Mouse (Mus musculus) bone marrow, adult 2 months (tissue): ENCODE data around the gene Timm13. TPM values are rescaled to one million over a fixed set of nuclear protein-coding genes. Genes with fewer than 3 reads are reported as not detected.

ENCODE experiments used
- H3K27ac ChIP-seq: fragments of 200-500 bp; 2 replicates; pipeline ENCODE4 v1.5.1; 2012; ENCODE audit warnings: low read depth, mild to moderate bottlenecking, control low read depth, inconsistent platforms, low read length; ENCODE audit not compliant: control insufficient read depth, poor library complexity, insufficient read depth
- H3K4me1 ChIP-seq: fragments of 200-500 bp; 2 replicates; pipeline ENCODE4 v1.6.1; 2011; ENCODE audit warnings: low read length; ENCODE audit not compliant: control insufficient read depth, insufficient read depth
- H3K4me3 ChIP-seq: fragments of 200-500 bp; replicated peaks from 2 replicates; pipeline ENCODE3; 2011; ENCODE audit warnings: mild to moderate bottlenecking, low read depth, low read length, control low read depth; ENCODE audit not compliant: control insufficient read depth
- CTCF ChIP-seq: fragments of 200-500 bp; IDR thresholded peaks from 2 replicates; pipeline ENCODE4 v1.5.1; 2011; ENCODE audit warnings: low read length, control low read depth; ENCODE audit not compliant: control insufficient read depth, insufficient read depth
- POLR2A ChIP-seq: fragments of 200-500 bp; IDR thresholded peaks from 2 replicates; pipeline ENCODE4 v1.6.1; 2011; ENCODE audit warnings: low read depth, mild to moderate bottlenecking, control low read depth, low read length, borderline replicate concordance; ENCODE audit not compliant: control insufficient read depth
- WGBS: fragments of 180-500 bp; shearing (Covaris S2); methylation state at CpG from one replicate; pipeline ENCODE4 v1.1.7; 2018; 5-methylcytosine and 5-hydroxymethylcytosine counted together
- polyA plus RNA-seq: library from polyadenylated mRNA; stranded (reverse); fragments of >200 nt; gene quantifications from 2 replicates; pipeline ENCODE4 v1.2.4, GENCODE M21; 2011; ENCODE audit warnings: low replicate concordance; ENCODE audit not compliant: missing spikeins, insufficient read depth, insufficient read length

Timm13 gene
- polyA plus RNA-seq, 1 experiment = 118 TPM

GRCm38 (mm10) chr10:80915736-80916135 is 15.0 kb upstream of the Timm13 start:
- TF ChIP-seq CTCF = no peak
- no peak for TF ChIP-seq POLR2A
- no peak overlapping the region for H3K4me3 ChIP-seq
- H3K27ac ChIP-seq = no peak overlapping the region
- H3K4me1 ChIP-seq = peaks cover 11% of the 10 kb centered on the region
- WGBS = 78% methylated on average over 4 of the region's 4 CpGs

DNA sequence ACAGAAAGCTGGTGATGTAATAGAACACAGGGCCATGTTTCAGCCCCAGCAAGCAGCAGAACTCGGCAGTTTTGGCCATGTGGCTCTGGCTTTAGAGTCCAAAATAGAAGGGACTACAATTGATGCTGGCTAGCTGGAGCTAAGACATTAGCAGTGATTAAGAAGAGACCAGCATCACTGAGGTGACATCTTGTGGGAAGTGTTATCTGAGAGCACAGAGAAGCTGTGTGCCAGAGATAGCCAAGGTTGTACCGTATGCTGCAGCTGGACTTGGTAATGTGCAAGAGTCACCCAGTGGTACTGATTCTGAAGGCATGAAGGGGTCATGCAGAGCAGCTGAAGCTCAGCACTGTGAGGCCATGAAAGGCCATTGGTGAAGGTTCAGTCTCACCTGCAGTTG is 14.5 kb upstream of the Timm13 start:
- Histone ChIP-seq H3K4me3 (no peak overlapping the region), H3K4me1 (peaks cover 11% of the 10 kb centered on the region), H3K27ac (no peak overlapping the region)
- TF ChIP-seq POLR2A (no peak), CTCF (no peak)
- 51% methylated on average over 2 of the region's 2 CpGs for WGBS

DNA sequence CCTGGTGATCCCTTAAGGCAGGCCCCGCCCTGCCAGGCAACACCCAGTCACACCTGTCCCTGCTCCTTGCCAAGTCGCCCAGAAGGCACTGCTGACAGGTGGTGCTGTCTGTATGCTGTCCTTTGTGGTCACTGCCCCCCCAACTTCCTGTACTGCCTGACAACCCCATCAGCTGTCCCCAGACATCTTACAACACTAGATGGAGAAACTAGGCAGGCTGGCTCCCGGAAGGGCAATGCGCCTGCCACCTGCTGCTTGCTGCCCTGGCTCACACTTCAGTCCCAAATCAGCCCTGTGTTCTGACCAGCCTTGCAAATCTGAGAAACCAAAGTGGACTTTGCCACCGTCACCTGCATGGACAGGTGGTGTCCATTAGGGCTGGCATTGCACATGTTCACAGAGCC is 13.5 kb upstream of the Timm13 start:
- peaks cover 11% of the 10 kb centered on the region for H3K4me1 ChIP-seq

GRCm38 (mm10) chr10:80913364-80914011 is 12.7 kb upstream of the Timm13 start:
- H3K4me1 ChIP-seq = peaks cover 11% of the 10 kb centered on the region
- peak overlapping the region; percentile 58; the same call in 1 of the 2 replicates for H3K27ac ChIP-seq
- 89% methylated on average over 7 of the region's 8 CpGs for WGBS
- no peak for TF ChIP-seq CTCF
- TF ChIP-seq POLR2A = no peak
- H3K4me3 ChIP-seq = no peak overlapping the region

More for the DNA sequence above, 13.5 kb upstream of the Timm13 start:
- H3K4me3 ChIP-seq = no peak overlapping the region
- TF ChIP-seq POLR2A = no peak
- WGBS = 50% methylated on average over 5 of the region's 5 CpGs
- peak overlapping the region; percentile 58 for H3K27ac ChIP-seq

DNA sequence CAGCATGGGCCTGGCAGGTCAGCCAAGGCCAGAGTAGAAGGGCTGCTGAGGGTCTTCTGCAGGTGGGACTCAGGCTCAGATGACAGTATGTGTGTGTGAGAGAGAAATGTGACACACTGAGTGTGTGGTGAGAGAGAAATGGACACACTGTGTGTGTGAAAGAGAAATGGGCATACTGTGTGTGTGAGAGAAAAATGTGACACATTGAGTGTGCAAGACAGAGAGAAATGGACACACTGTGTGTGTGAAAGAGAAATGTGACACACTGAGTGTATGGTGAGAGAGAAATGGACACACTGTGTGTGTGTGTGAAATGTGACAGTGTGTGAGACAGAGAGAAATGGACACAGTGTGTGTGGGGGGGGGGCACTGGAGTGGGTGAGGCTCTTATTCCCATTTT is 11.1 kb upstream of the Timm13 start:
- Histone ChIP-seq H3K27ac (no peak overlapping the region), H3K4me3 (no peak overlapping the region), H3K4me1 (peaks cover 9% of the 10 kb centered on the region)
- TF ChIP-seq POLR2A (no peak), CTCF (no peak)

GRCm38 (mm10) chr10:80911354-80911753 is 10.6 kb upstream of the Timm13 start:
- Histone ChIP-seq H3K4me3 (no peak overlapping the region), H3K4me1 (peaks cover 9% of the 10 kb centered on the region), H3K27ac (no peak overlapping the region)
- no peak for TF ChIP-seq POLR2A
- no peak for TF ChIP-seq CTCF
- WGBS = 90% methylated on average over 4 of the region's 4 CpGs

- WGBS = 94% methylated on average over 22 of the region's 22 CpGs
- no peak overlapping the region for H3K4me3 ChIP-seq
- H3K27ac ChIP-seq = no peak overlapping the region
- TF ChIP-seq CTCF = no peak
- no peak for TF ChIP-seq POLR2A
- peaks cover 8% of the 10 kb centered on the region for H3K4me1 ChIP-seq
Observed at GRCm38 (mm10) chr10:80909375-80910162, 8.8 kb upstream of the Timm13 start.

GRCm38 (mm10) chr10:80904709-80905108 is 3.9 kb upstream of the Timm13 start:
- Histone ChIP-seq H3K4me1 (no peaks in the 10 kb centered on the region; the same call in none of the 2 replicates), H3K4me3 (no peak overlapping the region), H3K27ac (no peak overlapping the region)
- WGBS = 92% methylated on average over 11 of the region's 11 CpGs
- TF ChIP-seq CTCF = no peak
- TF ChIP-seq POLR2A = no peak
